Mouse (Mus musculus): ENCODE measurements at regions not wholly inside any gene's neighbourhood (a gene's known extent, or its start where the extent isn't known, plus 50 kb on each side); places are given as distances from the start of the nearest gene placed in this dataset.
A peak's percentile ranks its signal among the peaks of the same experiment; 100 is the strongest.

DNA sequence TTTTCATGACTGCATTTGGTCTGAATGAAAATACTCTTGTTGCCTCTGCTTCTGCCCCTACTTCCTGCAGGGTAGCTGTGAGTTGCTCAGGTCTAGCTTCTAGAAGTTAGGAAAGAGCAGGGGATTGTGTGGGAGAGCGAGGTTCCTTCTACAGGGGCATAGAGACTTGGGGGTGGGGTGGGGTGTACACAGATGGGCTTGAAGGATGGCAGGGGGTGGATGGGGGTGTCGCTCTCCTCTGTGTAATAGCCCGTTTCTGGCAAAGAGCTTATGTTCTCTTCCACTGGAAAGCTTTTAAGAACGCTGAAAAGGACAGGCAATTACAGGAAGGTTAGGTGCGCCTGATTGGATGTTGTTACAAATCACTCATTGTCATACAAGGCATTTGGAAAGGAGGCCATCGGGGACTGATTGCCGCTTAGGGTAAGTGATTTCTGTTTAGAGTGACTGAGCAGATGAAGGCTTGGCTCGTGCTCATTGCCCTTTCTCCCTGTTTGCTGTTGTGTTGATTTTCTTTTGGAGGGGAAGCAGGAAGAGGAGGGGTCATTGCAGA, 629.3 kb upstream of the Fam160b2 start:
- no peaks in the 10 kb centered on the region for H3K9me3 ChIP-seq (ENCODE audit: low read length)
- no peak overlapping the region for H3K4me2 ChIP-seq (replicated peaks; ENCODE audit: low read depth, low read length)
- DNase-seq (ENCODE audit: low spot score) (no peak), ATAC-seq (no peak)
- no peaks in the 10 kb centered on the region for H3K4me1 ChIP-seq (ENCODE audit: insufficient read depth, low read depth, low read length)
- no peaks in the 10 kb centered on the region for H3K27me3 ChIP-seq (replicated peaks; ENCODE audit: insufficient read depth, low read length)
- no peak overlapping the region for H3K9ac ChIP-seq (replicated peaks; ENCODE audit: low read depth)
- 71% methylated on average over 8 of the region's 8 CpGs for WGBS
- no peaks in the 10 kb centered on the region for H3K36me3 ChIP-seq (ENCODE audit: insufficient read depth, low read length)
- H3K27ac ChIP-seq (ENCODE audit: low read length): no peak overlapping the region
- H3K4me3 ChIP-seq (ENCODE audit: low read depth, low read length): no peak overlapping the region
- TF ChIP-seq EP300 (IDR thresholded peaks at IDR 0.05): no peak
- TF ChIP-seq CTCF (IDR thresholded peaks at IDR 0.05): no peak

DNA sequence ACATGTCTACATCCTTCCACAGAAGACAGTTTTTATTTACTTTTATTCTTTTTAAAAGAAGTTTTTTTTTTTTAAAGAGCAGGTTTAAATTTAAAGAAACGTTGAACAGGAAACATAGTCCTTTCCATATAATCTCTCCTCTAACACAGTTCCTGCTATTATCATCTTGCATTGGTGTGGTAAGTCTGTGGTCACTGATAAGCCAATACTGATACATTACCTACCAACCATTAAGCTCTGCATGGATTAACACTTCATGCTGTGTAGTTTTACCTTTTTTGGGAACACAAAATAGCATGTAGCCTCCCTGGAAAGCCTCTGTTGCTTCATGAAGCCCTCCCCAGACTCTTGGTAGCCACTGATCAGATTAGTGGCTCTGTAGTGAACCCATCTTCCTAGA, 617.4 kb upstream of the Fam160b2 start:
- DNase-seq (ENCODE audit: low spot score) (no peak), ATAC-seq (no peak)
- no peak overlapping the region for H3K4me3 ChIP-seq (ENCODE audit: low read depth, low read length)
- H3K9ac ChIP-seq (replicated peaks; ENCODE audit: low read depth): no peak overlapping the region
- H3K4me2 ChIP-seq (replicated peaks; ENCODE audit: low read depth, low read length): no peak overlapping the region
- no peak overlapping the region for H3K27ac ChIP-seq (ENCODE audit: low read length)
- H3K4me1 ChIP-seq (ENCODE audit: insufficient read depth, low read depth, low read length): no peaks in the 10 kb centered on the region
- TF ChIP-seq EP300 (IDR thresholded peaks at IDR 0.05) (no peak), CTCF (IDR thresholded peaks at IDR 0.05) (no peak)
- no peaks in the 10 kb centered on the region for H3K9me3 ChIP-seq (ENCODE audit: low read length)
- H3K27me3 ChIP-seq (replicated peaks; ENCODE audit: insufficient read depth, low read length): no peaks in the 10 kb centered on the region
- H3K36me3 ChIP-seq (ENCODE audit: insufficient read depth, low read length): no peaks in the 10 kb centered on the region
- 46% methylated on average over 1 of the region's 1 CpGs for WGBS

- H3K36me3 ChIP-seq (ENCODE audit: insufficient read depth, low read length): no peaks in the 10 kb centered on the region
- H3K9me3 ChIP-seq (ENCODE audit: low read length): no peaks in the 10 kb centered on the region
- no peak for TF ChIP-seq EP300 (IDR thresholded peaks at IDR 0.05)
- no peak for TF ChIP-seq CTCF (IDR thresholded peaks at IDR 0.05)
- no peak overlapping the region for H3K27ac ChIP-seq (ENCODE audit: low read length)
- DNase-seq (ENCODE audit: low spot score) (no peak), ATAC-seq (no peak)
- H3K27me3 ChIP-seq (replicated peaks; ENCODE audit: insufficient read depth, low read length): no peaks in the 10 kb centered on the region
- 89% methylated on average over 3 of the region's 3 CpGs for WGBS
- no peak overlapping the region for H3K9ac ChIP-seq (replicated peaks; ENCODE audit: low read depth)
- no peak overlapping the region for H3K4me3 ChIP-seq (ENCODE audit: low read depth, low read length)
- H3K4me2 ChIP-seq (replicated peaks; ENCODE audit: low read depth, low read length): no peak overlapping the region
- no peaks in the 10 kb centered on the region; the same call in 1 of the 2 replicates for H3K4me1 ChIP-seq (ENCODE audit: insufficient read depth, low read depth, low read length)
These were observed 611.8 kb upstream of the Fam160b2 start for GRCm38 (mm10) chr14:71211359-71211978.

DNA sequence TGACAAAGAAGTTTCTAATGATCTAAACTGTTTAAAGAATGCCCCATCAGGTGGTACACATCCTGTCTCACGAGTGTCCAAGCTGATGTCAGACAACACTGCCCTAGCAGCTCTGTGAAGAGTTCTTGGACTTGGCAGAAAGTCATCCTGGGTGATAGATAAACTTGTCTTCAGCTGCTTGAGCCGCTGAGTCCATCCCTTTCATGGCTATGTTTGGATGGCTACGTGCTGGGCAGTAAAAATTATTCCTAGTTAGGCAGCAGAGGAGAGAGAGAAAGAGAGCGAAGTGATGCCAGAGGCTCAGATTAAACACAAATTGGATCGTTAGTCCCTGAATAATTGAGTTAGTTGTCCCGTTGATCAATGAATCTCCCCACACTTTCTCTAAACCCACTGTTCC, 603.8 kb upstream of the Fam160b2 start:
- DNase-seq (ENCODE audit: low spot score) (no peak), ATAC-seq (no peak)
- Histone ChIP-seq H3K4me1 (ENCODE audit: insufficient read depth, low read depth, low read length) (no peaks in the 10 kb centered on the region; the same call in 1 of the 2 replicates), H3K9ac (replicated peaks; ENCODE audit: low read depth) (no peak overlapping the region), H3K27ac (ENCODE audit: low read length) (no peak overlapping the region), H3K27me3 (replicated peaks; ENCODE audit: insufficient read depth, low read length) (no peaks in the 10 kb centered on the region), H3K4me2 (replicated peaks; ENCODE audit: low read depth, low read length) (no peak overlapping the region), H3K4me3 (ENCODE audit: low read depth, low read length) (no peak overlapping the region), H3K9me3 (ENCODE audit: low read length) (no peaks in the 10 kb centered on the region), H3K36me3 (ENCODE audit: insufficient read depth, low read length) (no peaks in the 10 kb centered on the region)
- 45% methylated on average over 6 of the region's 6 CpGs for WGBS
- no peak for TF ChIP-seq EP300 (IDR thresholded peaks at IDR 0.05)
- no peak for TF ChIP-seq CTCF (IDR thresholded peaks at IDR 0.05)

GRCm38 (mm10) chr14:71200917-71201316, 601.3 kb upstream of the Fam160b2 start:
- Histone ChIP-seq H3K27me3 (replicated peaks; ENCODE audit: insufficient read depth, low read length) (no peaks in the 10 kb centered on the region), H3K27ac (ENCODE audit: low read length) (no peak overlapping the region), H3K36me3 (ENCODE audit: insufficient read depth, low read length) (no peaks in the 10 kb centered on the region), H3K4me3 (ENCODE audit: low read depth, low read length) (no peak overlapping the region), H3K4me2 (replicated peaks; ENCODE audit: low read depth, low read length) (no peak overlapping the region), H3K9ac (replicated peaks; ENCODE audit: low read depth) (no peak overlapping the region), H3K9me3 (ENCODE audit: low read length) (no peaks in the 10 kb centered on the region), H3K4me1 (ENCODE audit: insufficient read depth, low read depth, low read length) (no peaks in the 10 kb centered on the region)
- ATAC-seq (no peak), DNase-seq (ENCODE audit: low spot score) (no peak)
- 94% methylated on average over 1 of the region's 1 CpGs for WGBS
- TF ChIP-seq EP300 (IDR thresholded peaks at IDR 0.05) (no peak), CTCF (IDR thresholded peaks at IDR 0.05) (no peak)

DNA sequence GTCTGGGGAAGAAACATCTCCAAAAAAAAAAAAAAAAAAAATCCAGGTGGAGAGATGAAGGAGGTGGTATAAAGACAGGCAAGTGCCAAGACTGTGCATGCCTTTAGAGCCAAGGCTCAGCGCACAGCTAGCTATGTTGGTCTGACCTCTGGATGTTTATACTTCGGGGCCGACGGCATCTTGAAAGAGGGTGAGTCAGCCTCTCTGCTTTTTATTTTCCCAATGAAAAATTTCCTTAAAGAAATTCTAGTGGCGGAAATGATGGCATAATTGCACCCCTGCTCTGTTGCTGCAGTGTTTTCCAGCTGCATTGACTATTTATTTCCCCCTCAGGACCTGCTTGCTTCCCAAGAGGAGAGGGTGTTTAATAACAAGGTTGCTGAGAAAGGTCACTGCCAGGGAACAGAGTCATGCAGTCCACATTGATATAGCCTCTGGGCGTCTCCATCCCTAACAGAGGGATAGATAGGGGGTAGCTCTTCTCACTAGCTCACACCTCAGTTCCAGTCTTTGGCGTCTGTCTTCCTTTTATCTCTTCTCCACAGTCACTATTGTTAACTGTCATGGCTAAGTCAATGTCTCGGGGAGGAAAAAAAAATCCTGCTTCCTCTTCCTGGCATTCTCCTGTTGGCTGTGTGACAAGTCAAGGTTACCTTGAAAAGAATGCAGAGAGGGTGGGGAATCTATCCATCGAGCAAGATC, 599.7 kb upstream of the Fam160b2 start:
- Histone ChIP-seq H3K27ac (ENCODE audit: low read length) (no peak overlapping the region), H3K4me2 (replicated peaks; ENCODE audit: low read depth, low read length) (no peak overlapping the region), H3K27me3 (replicated peaks; ENCODE audit: insufficient read depth, low read length) (no peaks in the 10 kb centered on the region), H3K4me3 (ENCODE audit: low read depth, low read length) (no peak overlapping the region), H3K9me3 (ENCODE audit: low read length) (no peaks in the 10 kb centered on the region), H3K36me3 (ENCODE audit: insufficient read depth, low read length) (no peaks in the 10 kb centered on the region), H3K4me1 (ENCODE audit: insufficient read depth, low read depth, low read length) (no peaks in the 10 kb centered on the region), H3K9ac (replicated peaks; ENCODE audit: low read depth) (no peak overlapping the region)
- ATAC-seq: peak; percentile 54
- WGBS: 21% methylated on average over 9 of the region's 9 CpGs
- no peak for TF ChIP-seq EP300 (IDR thresholded peaks at IDR 0.05)
- no peak for TF ChIP-seq CTCF (IDR thresholded peaks at IDR 0.05)
- peak; percentile 49 for DNase-seq (ENCODE audit: low spot score)

Data from lung, postnatal 0 days (tissue).